Mouse (Mus musculus) limb, embryonic 11.5 days (tissue): ENCODE results near the gene Gtf2a1. TPM values are rescaled to one million over a fixed set of nuclear protein-coding genes. Genes with fewer than 3 reads are reported as not detected.
"Not testable (repeated sequence)": the region's sequence is repeated elsewhere in the genome, so short reads cannot be mapped to it uniquely, and the experiment has no call there.

ENCODE experiments used
- ATAC-seq: fragments of 200-750 bp; cut with Nextera tagmentation; 2 replicates; pipeline ENCODE4 v1.8.0; 2017; ENCODE audit warnings: low read depth; ENCODE audit not compliant: insufficient number of reproducible peaks, low FRiP score, low TSS enrichment
- DNase-seq: peaks from one replicate; pipeline ENCODE4 v3.0.0-alpha.2; 2015; ENCODE audit warnings: low spot score
- H3K27ac ChIP-seq: fragments of 300-500 bp; sonication (generic); replicated peaks from 2 replicates; pipeline ENCODE4 v1.5.1; 2014; ENCODE audit warnings: low read depth, mild to moderate bottlenecking, low read length
- H3K27me3 ChIP-seq: fragments of 300-500 bp; sonication (generic); 2 replicates; pipeline ENCODE4 v1.6.1; 2014; ENCODE audit warnings: mild to moderate bottlenecking, low read length, mixed read lengths; ENCODE audit not compliant: control insufficient read depth, insufficient read depth
- H3K36me3 ChIP-seq: fragments of 300-500 bp; sonication (generic); 2 replicates; pipeline ENCODE4 v1.6.1; 2014; ENCODE audit warnings: mild to moderate bottlenecking, low read length, moderate library complexity, mixed read lengths; ENCODE audit not compliant: control insufficient read depth, insufficient read depth
- H3K4me1 ChIP-seq: fragments of 300-500 bp; sonication (generic); 2 replicates; pipeline ENCODE4 v1.6.1; 2014; ENCODE audit warnings: low read length, mixed read lengths; ENCODE audit not compliant: control insufficient read depth, insufficient read depth
- H3K4me2 ChIP-seq: fragments of 300-500 bp; sonication (generic); 2 replicates; pipeline ENCODE4 v1.6.1; 2014; ENCODE audit warnings: low read depth, mild to moderate bottlenecking, moderate library complexity; ENCODE audit not compliant: severe bottlenecking
- H3K4me3 ChIP-seq: fragments of 300-500 bp; sonication (generic); 2 replicates; pipeline ENCODE4 v1.5.1; 2014; ENCODE audit warnings: low read depth, low read length
- H3K9ac ChIP-seq: fragments of 300-500 bp; sonication (generic); 2 replicates; pipeline ENCODE4 v1.6.1; 2014; ENCODE audit warnings: mild to moderate bottlenecking, low read length
- H3K9me3 ChIP-seq: fragments of 300-500 bp; sonication (generic); 2 replicates; pipeline ENCODE4 v1.6.1; 2016; ENCODE audit warnings: low read length; ENCODE audit not compliant: control insufficient read depth
- WGBS: fragments of 180-500 bp; shearing (Covaris S2); extraction: QIAGEN DNeasy Blood & Tissue Kit; methylation state at CpG from one replicate; pipeline ENCODE4 v1.1.7; 2014; 5-methylcytosine and 5-hydroxymethylcytosine counted together
- polyA plus RNA-seq: library from polyadenylated mRNA; unstranded; fragments of >200 nt; fragmentation: Nextera tagmentation; extraction: Ambion mirVana; gene quantifications from 2 replicates; pipeline ENCODE4 v1.2.1, GENCODE M21; 2014

The Gtf2a1 gene
- polyA plus RNA-seq, 1 experiment from 2014 or later, result 39.8 TPM

DNA sequence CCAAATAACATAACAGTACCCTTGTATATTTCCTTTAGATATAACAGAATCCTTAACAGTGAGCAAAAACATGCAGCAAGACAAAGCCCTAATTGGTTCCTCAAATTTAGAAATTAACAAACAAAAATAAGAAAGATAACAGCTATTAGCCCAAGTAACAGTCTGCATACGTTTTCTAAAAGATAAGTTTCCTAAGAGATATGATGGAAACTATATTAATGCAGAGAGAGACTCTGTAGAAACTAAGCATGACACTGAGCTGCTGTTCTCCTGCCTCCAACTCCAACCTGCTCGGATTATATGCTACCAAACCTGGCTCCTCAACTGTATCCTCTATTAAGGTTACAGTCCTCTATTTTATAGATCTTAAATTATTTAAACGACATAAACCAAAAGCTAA is 21.0 kb downstream of the Gtf2a1 start:
- Histone ChIP-seq H3K9ac (no peak overlapping the region), H3K9me3 (no peaks in the 10 kb centered on the region), H3K4me1 (no peaks in the 10 kb centered on the region), H3K4me2 (no peak overlapping the region), H3K27ac (no peak overlapping the region), H3K4me3 (no peak overlapping the region), H3K27me3 (no peaks in the 10 kb centered on the region), H3K36me3 (peaks cover 9% of the 10 kb centered on the region; the same call in 1 of the 2 replicates)
- 91% methylated on average over 3 of the region's 3 CpGs for WGBS
- ATAC-seq (no peak), DNase-seq (no peak)

DNA sequence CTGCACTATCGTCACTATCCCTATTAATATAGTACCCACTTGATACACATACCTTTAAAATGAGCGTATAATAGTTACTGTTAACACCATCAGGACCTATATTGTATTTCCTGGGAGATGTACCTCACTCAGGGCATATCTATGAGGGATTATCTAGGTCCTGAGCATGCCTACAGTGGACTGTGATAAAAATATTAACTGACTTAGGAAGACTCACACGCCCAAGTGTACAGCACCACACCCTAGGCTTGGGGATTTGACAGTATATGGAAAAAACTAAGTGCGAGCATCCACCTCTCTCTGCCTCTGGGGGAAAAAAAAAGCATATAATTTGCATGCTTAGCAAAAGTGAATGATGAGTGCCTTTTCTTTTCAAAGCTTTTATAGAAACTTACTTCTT is 23.1 kb downstream of the Gtf2a1 start:
- H3K9me3 ChIP-seq, result no peaks in the 10 kb centered on the region
- no peaks in the 10 kb centered on the region for H3K4me1 ChIP-seq
- no peak overlapping the region for H3K27ac ChIP-seq
- H3K4me2 ChIP-seq, result no peak overlapping the region
- ATAC-seq (no peak), DNase-seq (no peak)
- H3K4me3 ChIP-seq, result no peak overlapping the region
- H3K36me3 ChIP-seq, result peaks cover 15% of the 10 kb centered on the region; the same call in 1 of the 2 replicates
- 92% methylated on average over 4 of the region's 4 CpGs for WGBS
- no peaks in the 10 kb centered on the region for H3K27me3 ChIP-seq
- H3K9ac ChIP-seq, result no peak overlapping the region

DNA sequence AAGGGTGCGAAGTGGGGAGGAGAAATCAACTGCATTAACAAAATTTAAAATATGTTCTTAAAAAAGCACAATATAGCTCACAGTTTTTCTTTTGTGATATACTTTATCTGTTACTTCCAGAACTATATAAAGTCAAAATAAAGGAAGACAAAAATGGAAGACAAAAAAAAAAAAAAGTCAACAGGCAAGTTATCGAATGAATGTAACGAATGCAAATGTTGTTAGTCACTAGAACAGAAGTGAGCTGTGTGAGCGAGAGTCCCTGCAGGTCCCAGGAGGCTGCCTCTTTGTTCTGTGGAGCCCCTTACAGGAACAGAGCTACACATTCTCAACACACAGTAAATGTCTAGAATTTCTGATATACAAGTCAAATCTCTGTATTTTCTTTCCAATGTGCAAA is 32.1 kb downstream of the Gtf2a1 start:
- DNase-seq, H3K27ac ChIP-seq, H3K4me1 ChIP-seq, H3K9me3 ChIP-seq, H3K9ac ChIP-seq, H3K4me2 ChIP-seq, H3K4me3 ChIP-seq, H3K27me3 ChIP-seq, ATAC-seq, H3K36me3 ChIP-seq: not testable (repeated sequence)
- WGBS, result 95% methylated on average over 4 of the region's 4 CpGs

DNA sequence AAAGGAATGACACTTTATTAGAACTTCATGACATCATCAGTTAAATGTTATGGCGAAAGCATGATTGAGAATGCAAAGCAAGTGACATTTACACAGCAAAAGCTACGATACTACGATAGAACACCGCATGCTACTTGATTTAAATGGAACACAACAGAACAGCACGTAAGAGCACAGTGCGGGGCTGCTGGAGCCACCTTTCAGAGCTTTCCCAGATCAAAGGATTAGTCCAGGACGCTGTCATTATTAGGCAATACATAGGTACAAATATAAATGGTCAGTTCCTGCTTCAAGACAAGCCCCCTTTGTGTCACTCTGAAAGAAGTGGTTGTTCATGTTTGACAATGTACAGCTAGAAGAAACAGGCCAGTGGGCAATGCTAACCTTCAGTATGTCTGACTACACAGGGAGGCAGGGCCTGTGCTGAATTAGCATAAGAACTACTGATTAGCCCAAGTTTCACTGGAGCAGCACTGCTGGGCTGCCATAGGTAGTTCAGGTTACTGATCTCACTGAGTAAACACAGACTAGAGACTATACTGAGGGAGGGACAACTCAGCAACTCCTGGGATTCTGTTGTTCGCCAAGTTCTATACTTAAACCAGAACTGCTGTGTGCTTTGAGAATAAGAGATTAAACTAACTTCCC is 32.8 kb downstream of the Gtf2a1 start:
- H3K27me3 ChIP-seq, H3K4me2 ChIP-seq, H3K36me3 ChIP-seq, H3K27ac ChIP-seq, H3K4me3 ChIP-seq, H3K9me3 ChIP-seq, H3K9ac ChIP-seq, H3K4me1 ChIP-seq, DNase-seq: not testable (repeated sequence)
- WGBS, result 90% methylated on average over 8 of the region's 8 CpGs
- peak; percentile 44; the same call in 1 of the 2 replicates for ATAC-seq

DNA sequence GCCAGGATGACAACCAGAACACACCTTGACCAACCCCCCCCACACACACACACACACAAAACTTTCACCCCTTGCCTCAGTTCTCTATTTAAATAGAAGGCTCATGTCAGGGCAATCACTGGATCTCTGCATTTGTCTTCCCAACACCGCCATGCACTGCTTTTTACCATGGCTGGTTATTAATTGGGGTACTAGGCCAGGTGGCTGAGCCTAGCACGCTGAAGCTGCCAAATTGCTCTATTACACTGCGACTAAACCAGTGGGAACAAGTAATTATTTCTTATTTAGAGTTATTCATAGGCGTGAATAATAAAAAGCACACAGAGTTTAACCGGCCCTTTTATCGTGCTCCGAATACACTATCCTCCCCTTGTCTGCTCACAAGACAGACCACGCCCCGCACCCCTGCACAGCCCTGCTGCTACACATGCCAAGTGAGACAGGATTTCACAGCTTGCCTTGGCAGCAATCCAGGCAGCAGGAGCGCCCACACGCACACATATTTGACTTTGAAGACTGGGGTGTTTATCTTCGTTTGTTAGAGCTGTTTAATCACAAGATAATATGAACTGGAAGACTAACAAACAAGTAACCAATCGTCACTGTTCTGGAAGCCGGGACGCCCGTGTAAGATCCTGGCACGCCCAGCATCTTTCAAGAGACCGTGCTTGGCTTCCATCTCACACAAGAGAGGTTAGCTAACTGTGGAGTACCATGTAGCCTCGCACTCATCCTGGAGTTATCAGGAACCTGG is 38.3 kb downstream of the Gtf2a1 start:
- no peak overlapping the region for H3K4me3 ChIP-seq
- H3K9ac ChIP-seq, result no peak overlapping the region
- H3K27ac ChIP-seq, result no peak overlapping the region
- no peak overlapping the region for H3K4me2 ChIP-seq
- no peak for ATAC-seq
- DNase-seq, result no peak
- no peaks in the 10 kb centered on the region for H3K36me3 ChIP-seq
- H3K27me3 ChIP-seq, result no peaks in the 10 kb centered on the region
- H3K4me1 ChIP-seq, result no peaks in the 10 kb centered on the region
- WGBS, result 85% methylated on average over 19 of the region's 19 CpGs
- no peaks in the 10 kb centered on the region for H3K9me3 ChIP-seq

DNA sequence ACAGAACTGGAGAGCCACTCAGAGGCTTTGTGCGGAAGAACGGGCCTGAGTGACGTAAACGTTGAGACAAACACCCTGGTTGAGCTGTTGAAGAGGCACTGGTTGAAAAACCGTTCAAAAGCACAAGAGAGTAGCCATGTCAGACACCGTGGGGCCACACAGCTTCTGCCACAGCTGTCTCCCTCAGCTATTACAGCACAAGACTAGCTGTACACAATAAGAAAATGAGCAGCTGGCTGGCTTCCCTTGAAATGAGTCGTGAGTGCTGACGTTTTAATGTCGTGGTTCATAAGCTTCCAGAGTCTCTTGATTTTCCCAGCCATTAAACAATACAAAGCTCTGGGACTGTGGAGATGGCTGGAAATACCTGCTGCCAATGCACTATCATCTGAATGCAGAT is 40.8 kb downstream of the Gtf2a1 start:
- Histone ChIP-seq H3K36me3 (no peaks in the 10 kb centered on the region), H3K9me3 (no peaks in the 10 kb centered on the region), H3K4me2 (no peak overlapping the region), H3K4me1 (no peaks in the 10 kb centered on the region), H3K27ac (no peak overlapping the region), H3K27me3 (no peaks in the 10 kb centered on the region), H3K9ac (no peak overlapping the region), H3K4me3 (no peak overlapping the region)
- 81% methylated on average over 9 of the region's 9 CpGs for WGBS
- DNase-seq (no peak), ATAC-seq (no peak)

DNA sequence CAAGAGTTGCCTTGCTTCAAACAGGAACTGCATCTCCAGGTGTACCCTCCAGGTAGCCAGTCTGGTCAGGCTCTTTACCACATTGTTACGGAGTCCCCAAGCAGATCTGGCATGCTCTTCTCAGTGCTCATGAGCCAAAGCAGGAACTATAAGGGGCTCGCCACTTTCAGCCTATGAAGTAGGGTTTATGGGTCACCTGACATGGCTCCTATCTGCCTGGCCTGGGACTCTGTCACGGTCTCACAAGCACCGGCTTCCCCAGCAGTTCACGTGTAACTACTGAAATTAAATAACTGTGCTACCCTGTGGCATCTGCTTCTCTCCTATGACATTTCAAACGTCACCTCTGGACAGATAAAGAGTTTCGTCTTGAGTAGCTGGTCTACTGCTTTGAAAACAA is 50.1 kb downstream of the Gtf2a1 start:
- no peak overlapping the region for H3K27ac ChIP-seq
- DNase-seq (no peak), ATAC-seq (no peak)
- WGBS, result 91% methylated on average over 7 of the region's 7 CpGs
- H3K9me3 ChIP-seq, result no peaks in the 10 kb centered on the region
- H3K27me3 ChIP-seq, result no peaks in the 10 kb centered on the region
- H3K36me3 ChIP-seq, result no peaks in the 10 kb centered on the region
- H3K4me1 ChIP-seq, result no peaks in the 10 kb centered on the region
- no peak overlapping the region for H3K4me3 ChIP-seq
- no peak overlapping the region for H3K4me2 ChIP-seq
- no peak overlapping the region for H3K9ac ChIP-seq

DNA sequence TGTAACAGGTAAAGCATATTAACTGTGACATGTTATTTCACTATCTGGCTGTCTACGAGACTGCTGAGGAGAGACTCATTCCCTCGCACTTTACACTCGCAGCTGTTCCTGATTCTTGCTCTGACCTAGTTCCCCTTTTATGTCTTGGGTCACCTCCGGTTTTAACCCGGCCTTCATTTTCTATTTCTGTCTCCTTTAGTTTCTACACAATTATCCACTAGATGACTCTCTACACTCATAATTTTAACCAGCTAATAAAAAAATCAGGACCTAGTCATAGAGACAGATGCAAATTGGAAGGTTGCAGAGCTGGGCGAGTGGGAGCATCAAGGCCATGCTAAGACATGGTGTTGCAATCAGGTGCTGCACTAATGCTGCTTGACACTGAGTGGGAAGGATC is 55.8 kb downstream of the Gtf2a1 start:
- no peak for DNase-seq
- H3K4me2 ChIP-seq, result no peak overlapping the region
- 66% methylated on average over 6 of the region's 6 CpGs for WGBS
- H3K9me3 ChIP-seq, result no peaks in the 10 kb centered on the region
- H3K27ac ChIP-seq, result no peak overlapping the region
- no peak overlapping the region for H3K4me3 ChIP-seq
- no peaks in the 10 kb centered on the region for H3K36me3 ChIP-seq
- H3K27me3 ChIP-seq, result no peaks in the 10 kb centered on the region
- no peaks in the 10 kb centered on the region for H3K4me1 ChIP-seq
- ATAC-seq, result no peak
- H3K9ac ChIP-seq, result no peak overlapping the region
